Mouse (Mus musculus) layer of hippocampus, postnatal 25 days (tissue): ENCODE data around the gene Gm49384. TPM values are rescaled to one million over a fixed set of nuclear protein-coding genes. Genes with fewer than 3 reads are reported as not detected.

Experiments
- microRNA-seq, 2 experiments: library from miRNA; unstranded; fragments of <30 nt; microRNA quantifications; one replicate each; pipeline ENCODE4 v1.2.0; 2021
- total RNA-seq, 2 experiments: library from RNA; stranded (reverse); gene quantifications; 2 replicates each; pipeline ENCODE4 v1.2.3; 2021

Gene Gm49384
- total RNA-seq, 2 experiments from 2014 or later: 3.4 to 3.8 TPM

Small RNA genes lying within 50 kb of the gene (microRNA-seq; reads per million reads assigned to microRNA genes)
- 0 reads per million in 2 experiments for gene Gm47287
- gene Gm47295: 0.74 to 3.2 reads per million in 2 experiments

Other genes with a start within 250 kb of the Gm49384 start
- gene Rps29, start 45.1 kb downstream of the Gm49384 start, total RNA-seq: 1,000 to 10,000 TPM; 1,032 to 1,201 TPM
- not detected for gene Lrr1, start 35.5 kb downstream of the Gm49384 start, total RNA-seq
- 100 to 1,000 TPM; 177 to 208 TPM for gene Rpl36al, start 20.2 kb downstream of the Gm49384 start, total RNA-seq
- gene Mgat2, start 20.1 kb downstream of the Gm49384 start, total RNA-seq: 10 to 100 TPM; 27.4 to 29.6 TPM
- 1 to 10 TPM; 3.4 to 7.7 TPM for gene Gm49383, start 7.2 kb downstream of the Gm49384 start, total RNA-seq
- gene Dnaaf2, start 5.8 kb downstream of the Gm49384 start, total RNA-seq: 1 to 10 TPM; 1.9 to 2.1 TPM
- gene Pole2, start 23.9 kb upstream of the Gm49384 start, total RNA-seq: 1 to 10 TPM in 1 of 2 experiments, under 1 TPM in 1; 0.27 to 1.4 TPM
- 10 to 100 TPM; 15.2 to 18.4 TPM for gene Klhdc1, start 36.9 kb upstream of the Gm49384 start, total RNA-seq
- gene Klhdc2, start 92.4 kb upstream of the Gm49384 start, total RNA-seq: 100 to 1,000 TPM; 116 to 127 TPM
- 10 to 100 TPM; 41.3 to 43.3 TPM for gene Nemf, start 152.9 kb upstream of the Gm49384 start, total RNA-seq
- 10 to 100 TPM; 49.1 to 50.3 TPM for gene Arf6, start 167.9 kb upstream of the Gm49384 start, total RNA-seq
- 1 to 10 TPM; 1.1 to 1.3 TPM for gene Gm9887, start 168.2 kb upstream of the Gm49384 start, total RNA-seq